Mouse (Mus musculus) spleen, embryonic (tissue): Measurements from ENCODE around the gene Ppm1l.

Experiments
- CTCF ChIA-PET: fragments of 350-600 bp; sonication (Branson Sonifier 250); formaldehyde crosslinking; loops from one replicate; lab custom pipeline; 2022; lab: Charles Lee

Gene Ppm1l

GRCm38 (mm10) chr3:69489669-69490068 is 173.0 kb downstream of the Ppm1l start:
- CTCF ChIA-PET = interaction anchor here (0.6 kb wide), 1 partner anchor 130 kb away, joined by 9 read pairs; no protein-coding TSS in a partner anchor

- CTCF ChIA-PET = no interaction called here
Measured at GRCm38 (mm10) chr3:69490981-69491681, 174.5 kb downstream of the Ppm1l start.

- CTCF ChIA-PET = no interaction called here
Measured at GRCm38 (mm10) chr3:69494233-69495010, 177.8 kb downstream of the Ppm1l start.

- CTCF ChIA-PET = no interaction called here
Measured at GRCm38 (mm10) chr3:69497178-69497577, 180.5 kb downstream of the Ppm1l start.

GRCm38 (mm10) chr3:69502009-69502408 is 185.3 kb downstream of the Ppm1l start:
- CTCF ChIA-PET = no interaction called here

GRCm38 (mm10) chr3:69502527-69502926 is 185.9 kb downstream of the Ppm1l start:
- CTCF ChIA-PET = interaction anchor here (0.7 kb wide), 1 partner anchor 422 kb away, joined by 3 read pairs; no protein-coding TSS in a partner anchor

GRCm38 (mm10) chr3:69505090-69505489 is 188.4 kb downstream of the Ppm1l start:
- CTCF ChIA-PET = no interaction called here

- CTCF ChIA-PET = no interaction called here
Measured at GRCm38 (mm10) chr3:69506352-69506751, 189.7 kb downstream of the Ppm1l start.

- CTCF ChIA-PET = no interaction called here
Measured at GRCm38 (mm10) chr3:69509411-69509952, 192.8 kb downstream of the Ppm1l start.

- CTCF ChIA-PET = no interaction called here
Measured at GRCm38 (mm10) chr3:69511881-69512280, 195.2 kb downstream of the Ppm1l start.

GRCm38 (mm10) chr3:69512402-69512801 is 195.7 kb downstream of the Ppm1l start:
- CTCF ChIA-PET = no interaction called here

GRCm38 (mm10) chr3:69515730-69516350 is 199.2 kb downstream of the Ppm1l start:
- CTCF ChIA-PET = no interaction called here

- CTCF ChIA-PET = no interaction called here
Measured at GRCm38 (mm10) chr3:69519188-69519587, 202.5 kb downstream of the Ppm1l start.

- CTCF ChIA-PET = no interaction called here
Measured at GRCm38 (mm10) chr3:69519789-69520558, 203.3 kb downstream of the Ppm1l start.

GRCm38 (mm10) chr3:69522270-69522669 is 205.6 kb downstream of the Ppm1l start:
- CTCF ChIA-PET = no interaction called here

- CTCF ChIA-PET = no interaction called here
Measured at GRCm38 (mm10) chr3:69524356-69525071, 207.9 kb downstream of the Ppm1l start.

- CTCF ChIA-PET = no interaction called here
Measured at GRCm38 (mm10) chr3:69525072-69525529, 208.4 kb downstream of the Ppm1l start.

GRCm38 (mm10) chr3:69527384-69527783 is 210.7 kb downstream of the Ppm1l start:
- CTCF ChIA-PET = no interaction called here

GRCm38 (mm10) chr3:69529576-69529975 is 212.9 kb downstream of the Ppm1l start:
- CTCF ChIA-PET = no interaction called here

- CTCF ChIA-PET = interaction anchor here (0.6 kb wide), 1 partner anchor 34 kb away, joined by 3 read pairs; no protein-coding TSS in a partner anchor
Measured at GRCm38 (mm10) chr3:69531511-69531910, 214.8 kb downstream of the Ppm1l start.
